Mouse (Mus musculus): ENCODE measurements around the gene Rreb1. TPM values are rescaled to one million over a fixed set of nuclear protein-coding genes. Genes with fewer than 3 reads are reported as not detected.

Rreb1 gene
- total RNA-seq, 1 experiment from 2014 or later: 24.9 TPM

DNA sequence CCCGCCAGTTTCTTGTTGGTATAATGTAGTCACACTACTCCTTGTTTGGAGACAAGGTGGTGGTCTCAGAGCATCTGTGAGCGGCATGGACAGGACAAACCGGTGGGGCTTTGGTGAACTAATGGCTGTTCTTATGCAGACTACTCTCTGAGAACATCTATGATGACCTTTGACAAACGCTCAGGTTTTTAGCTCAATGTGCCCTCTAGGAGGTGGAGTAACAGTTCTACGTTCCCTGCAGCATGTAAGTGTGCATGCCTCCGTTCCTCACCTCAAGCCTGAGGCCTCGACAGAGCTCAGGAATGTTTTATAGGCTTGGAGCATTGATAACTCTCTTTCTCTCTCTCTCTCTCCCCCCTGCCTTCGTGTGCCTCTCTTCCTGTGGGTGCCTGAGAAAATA, 116.6 kb downstream of the Rreb1 start:
- ATAC-seq (ENCODE audit: extremely low read depth, insufficient number of reproducible peaks, low FRiP score, poor library complexity, severe bottlenecking): no peak

DNA sequence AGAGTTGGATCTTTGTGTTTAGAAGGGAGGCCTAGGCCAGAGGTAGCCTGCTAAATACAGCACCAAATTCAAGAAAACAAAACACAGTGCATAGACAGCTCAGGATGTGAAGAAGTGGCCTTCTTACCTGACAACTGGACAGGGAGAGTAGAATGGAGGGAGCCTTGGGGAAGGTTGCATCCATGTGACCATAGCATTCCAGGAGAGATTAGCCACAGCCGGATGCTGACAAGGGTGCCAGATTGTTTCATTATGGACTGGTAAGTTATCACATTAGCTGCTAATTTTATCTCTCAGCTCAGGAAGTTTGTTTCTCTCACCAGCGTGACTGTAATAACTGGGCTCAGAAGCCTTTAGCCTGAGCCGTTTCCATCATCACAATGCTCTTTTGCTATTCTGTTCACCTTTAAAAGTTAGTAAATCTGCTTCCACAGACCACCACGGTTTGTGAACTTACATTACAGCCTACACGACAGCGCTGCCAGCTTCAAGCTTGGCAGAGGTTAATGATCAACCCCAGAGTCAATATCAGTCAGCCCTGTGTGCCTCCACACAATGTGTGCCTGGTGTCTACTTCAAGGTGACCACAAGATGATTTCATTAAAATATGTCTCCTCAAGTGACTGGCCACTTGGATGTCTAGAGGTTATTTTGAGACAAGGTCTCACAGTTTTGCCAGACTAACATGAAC, 117.5 kb downstream of the Rreb1 start:
- ATAC-seq (ENCODE audit: extremely low read depth, insufficient number of reproducible peaks, low FRiP score, poor library complexity, severe bottlenecking): no peak

DNA sequence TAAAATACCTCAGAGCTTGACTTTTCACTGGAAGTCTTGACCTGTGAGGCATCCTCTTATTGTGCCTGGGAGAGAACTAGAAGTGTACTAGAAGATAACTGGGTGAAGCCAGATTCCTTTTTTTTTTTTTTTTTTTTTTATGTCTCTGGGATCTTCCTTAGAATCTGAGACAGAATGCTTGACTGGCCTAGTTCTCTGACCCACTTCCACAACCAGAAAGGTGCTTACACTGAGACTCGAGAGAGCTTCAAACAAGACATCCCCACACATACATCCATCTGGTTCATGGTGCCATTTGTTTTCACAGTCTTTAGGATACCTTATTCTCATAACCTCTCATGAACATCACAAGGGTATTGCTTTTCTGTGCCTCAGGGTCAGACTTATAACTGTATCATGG, 118.2 kb downstream of the Rreb1 start:
- no peak for ATAC-seq (ENCODE audit: extremely low read depth, insufficient number of reproducible peaks, low FRiP score, poor library complexity, severe bottlenecking)

DNA sequence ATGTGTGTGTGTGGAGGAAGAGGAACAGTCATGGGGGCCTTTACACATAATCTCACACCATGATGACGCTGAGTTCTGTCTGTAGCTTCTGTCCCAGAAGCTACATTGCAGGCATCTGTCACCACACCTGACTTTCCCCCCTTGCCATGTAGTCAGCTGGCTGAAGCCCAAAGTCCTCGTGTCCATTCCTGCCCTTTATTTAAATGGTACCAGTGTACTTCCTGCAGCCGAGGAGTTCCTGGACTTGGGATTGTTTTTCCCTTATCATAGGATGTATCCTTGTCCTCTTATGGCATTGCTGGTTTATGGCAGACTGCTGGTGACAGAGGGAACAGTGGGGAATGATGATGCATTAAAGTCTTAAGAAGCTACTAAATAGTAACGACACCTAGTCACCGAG, 120.6 kb downstream of the Rreb1 start:
- no peak for ATAC-seq (ENCODE audit: extremely low read depth, insufficient number of reproducible peaks, low FRiP score, poor library complexity, severe bottlenecking)

DNA sequence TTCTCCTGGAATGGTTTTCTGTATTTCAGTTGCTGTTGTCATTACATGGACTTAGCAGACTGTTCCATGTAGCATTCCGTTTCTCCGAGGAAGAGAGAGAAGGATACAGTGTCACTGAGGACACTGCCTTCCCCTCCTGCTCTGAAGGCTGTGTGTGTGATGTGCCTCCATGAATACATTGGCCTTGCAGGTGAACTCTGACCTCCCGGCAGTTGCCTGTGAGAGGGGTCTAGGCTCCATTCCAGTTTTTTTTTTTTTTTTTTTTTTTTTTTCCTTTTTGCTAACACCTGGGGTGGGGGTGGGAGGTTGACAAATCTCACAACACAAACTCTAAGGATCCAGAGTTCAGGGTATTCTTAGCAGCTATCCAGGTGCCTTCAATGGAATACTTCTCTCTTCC, 124.8 kb downstream of the Rreb1 start:
- no peak for ATAC-seq (ENCODE audit: extremely low read depth, insufficient number of reproducible peaks, low FRiP score, poor library complexity, severe bottlenecking)

DNA sequence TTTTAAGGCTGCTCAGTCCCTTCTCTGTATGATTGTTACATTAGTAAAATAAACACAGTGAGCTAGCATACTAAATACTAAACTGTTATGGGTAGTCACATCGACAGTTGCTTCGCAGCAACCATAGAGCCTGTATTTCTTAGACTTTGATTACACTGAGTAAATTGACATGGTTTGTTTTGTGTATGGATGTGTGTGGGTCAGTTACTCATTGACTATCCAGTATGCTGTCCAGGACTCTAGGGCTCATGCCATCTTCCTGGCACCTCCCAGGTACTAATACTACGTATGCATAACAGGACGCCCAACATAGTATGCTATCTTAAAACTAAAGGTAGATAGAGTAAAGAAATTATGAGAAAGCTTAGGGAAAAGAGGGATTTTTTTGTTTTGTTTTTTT, 125.3 kb downstream of the Rreb1 start:
- no peak for ATAC-seq (ENCODE audit: extremely low read depth, insufficient number of reproducible peaks, low FRiP score, poor library complexity, severe bottlenecking)

DNA sequence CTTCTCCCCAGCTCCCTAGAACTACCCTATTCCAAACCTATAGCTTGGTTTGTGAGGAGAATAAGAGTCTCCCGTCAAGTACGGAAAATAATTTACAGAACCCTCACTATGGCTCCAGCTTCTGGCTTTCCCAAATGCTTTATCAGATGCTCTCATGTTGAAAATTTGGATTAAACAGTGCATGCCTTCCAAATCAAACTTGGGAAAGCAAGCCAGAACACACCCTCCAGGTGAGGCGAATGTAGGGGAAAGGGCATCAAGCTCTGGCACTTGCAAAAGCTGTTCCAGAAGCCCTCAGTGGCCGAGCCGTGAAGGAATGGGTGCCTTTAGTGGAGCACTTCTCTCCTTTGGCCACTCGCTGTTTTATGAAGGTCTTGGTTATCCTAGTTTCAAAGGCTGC, 126.2 kb downstream of the Rreb1 start:
- ATAC-seq (ENCODE audit: extremely low read depth, insufficient number of reproducible peaks, low FRiP score, poor library complexity, severe bottlenecking): no peak

DNA sequence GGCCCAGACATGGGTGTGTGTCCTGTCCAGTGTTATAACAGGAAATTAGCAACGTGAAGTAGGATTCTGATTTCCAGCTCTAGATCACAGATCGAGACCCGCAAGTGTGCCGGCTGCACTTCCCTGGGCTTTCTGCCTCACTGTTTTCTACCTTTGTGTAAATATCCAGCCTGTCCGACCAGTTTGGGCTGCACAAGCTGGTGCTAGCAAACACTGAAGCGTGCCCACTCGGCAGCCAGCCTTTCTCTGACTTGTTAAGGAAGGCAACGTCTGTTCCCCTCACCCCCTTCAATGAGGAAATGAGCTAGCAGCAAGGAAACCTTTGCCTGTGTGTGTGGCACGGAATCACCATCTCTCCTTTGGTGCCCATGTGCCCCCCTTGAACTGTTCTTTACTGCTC, 129.9 kb downstream of the Rreb1 start:
- ATAC-seq (ENCODE audit: extremely low read depth, insufficient number of reproducible peaks, low FRiP score, poor library complexity, severe bottlenecking): no peak

DNA sequence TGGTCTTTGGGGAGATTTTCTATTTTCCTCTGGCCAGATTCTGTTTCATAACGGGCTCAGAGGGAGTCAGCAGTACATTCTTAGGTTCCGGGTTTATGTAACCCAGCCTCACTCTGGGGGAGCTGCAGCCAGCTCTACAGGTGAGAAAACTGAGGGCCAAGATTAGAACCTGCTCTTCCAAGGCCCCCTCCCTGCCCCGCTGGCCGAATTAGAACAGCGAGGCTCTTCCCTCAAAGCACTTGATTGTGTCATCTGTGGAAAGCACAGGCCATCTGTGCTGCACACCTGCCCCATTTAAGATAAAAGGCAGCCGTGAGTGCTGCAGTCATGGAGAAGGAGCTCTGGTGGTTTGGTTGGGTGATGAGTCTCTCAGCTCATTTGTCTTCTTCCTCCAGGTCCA, 130.3 kb downstream of the Rreb1 start:
- no peak for ATAC-seq (ENCODE audit: extremely low read depth, insufficient number of reproducible peaks, low FRiP score, poor library complexity, severe bottlenecking)

DNA sequence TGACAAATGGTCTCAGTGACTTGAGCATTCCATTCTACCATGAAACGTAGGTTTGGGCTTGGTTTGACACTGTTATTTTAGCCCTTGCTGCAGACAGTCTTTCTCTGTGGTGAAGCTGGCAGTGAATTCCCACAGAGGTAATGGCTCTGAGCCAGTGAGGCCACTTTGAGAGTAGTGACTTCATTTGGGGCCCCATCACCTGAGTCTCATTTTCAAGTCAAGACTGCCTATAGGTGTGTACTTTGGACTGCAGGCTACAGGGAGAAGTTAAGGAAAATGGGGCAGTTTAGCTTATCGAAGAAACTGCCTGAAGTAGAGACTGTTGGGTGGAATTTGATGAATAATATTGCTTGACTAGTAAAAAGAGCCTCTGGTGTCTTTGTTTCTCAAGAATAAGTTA, 131.0 kb downstream of the Rreb1 start:
- ATAC-seq (ENCODE audit: extremely low read depth, insufficient number of reproducible peaks, low FRiP score, poor library complexity, severe bottlenecking): no peak

DNA sequence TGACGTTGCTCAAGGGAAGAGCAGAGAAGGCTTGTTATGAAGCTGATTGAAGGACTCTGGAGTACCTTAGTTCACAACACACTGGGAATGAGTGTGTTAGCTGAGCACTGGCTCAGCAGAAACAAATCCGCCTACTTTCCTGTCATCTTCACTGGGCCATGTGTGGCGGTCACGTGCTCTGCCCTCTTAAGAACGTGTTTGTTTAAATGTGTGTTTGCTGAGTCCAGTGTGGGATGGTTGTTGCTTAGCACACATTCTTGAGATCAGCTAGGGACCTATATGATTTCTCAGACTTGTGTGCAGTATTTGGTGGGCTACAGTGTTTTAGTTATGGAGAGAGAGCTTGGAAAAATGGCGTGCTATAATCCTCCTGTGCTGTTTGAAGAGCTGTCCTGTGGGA, 133.8 kb downstream of the Rreb1 start:
- ATAC-seq (ENCODE audit: extremely low read depth, insufficient number of reproducible peaks, low FRiP score, poor library complexity, severe bottlenecking): no peak

DNA sequence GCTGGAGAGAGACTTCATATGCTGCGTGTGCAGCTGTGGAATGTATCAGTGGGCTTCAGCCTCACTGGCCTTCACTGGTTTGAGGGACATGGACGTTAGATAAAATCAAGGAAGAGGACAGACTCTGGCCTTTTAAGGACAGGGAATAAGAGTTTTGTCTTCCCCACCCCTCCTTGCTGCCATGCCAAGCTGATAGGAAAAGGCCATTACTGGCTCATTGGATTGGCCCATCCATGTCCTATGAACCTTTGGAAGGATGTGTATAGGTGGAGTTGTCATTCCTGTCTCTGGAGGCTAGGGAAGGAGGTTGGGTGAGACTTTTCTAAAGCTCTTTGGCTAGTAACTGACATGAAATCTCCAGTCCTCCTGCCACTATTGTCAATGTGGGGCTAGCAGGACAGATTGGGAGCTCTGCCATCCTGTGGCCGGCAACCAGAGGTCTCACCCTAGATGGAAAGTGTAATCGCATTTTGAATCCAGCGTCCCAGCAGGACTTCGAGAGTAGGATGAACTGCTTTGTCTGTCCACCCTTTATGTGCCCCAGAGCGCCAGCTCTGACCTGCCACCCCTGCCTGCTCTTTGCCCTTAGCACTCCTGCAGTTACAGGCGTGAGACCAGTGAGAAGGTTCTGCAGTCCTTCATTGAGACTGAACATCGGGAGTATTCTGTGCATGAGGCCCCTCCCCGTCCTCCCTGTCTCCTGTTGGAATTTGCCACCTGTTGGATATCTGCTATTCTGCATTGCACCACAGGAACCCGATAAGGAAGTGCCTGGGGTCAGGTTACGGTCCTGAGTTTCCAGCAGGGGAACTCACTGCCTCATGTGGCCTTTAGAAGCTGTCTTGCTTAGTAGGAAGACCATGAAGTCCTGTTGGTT, 134.6 kb downstream of the Rreb1 start:
- ATAC-seq (ENCODE audit: extremely low read depth, insufficient number of reproducible peaks, low FRiP score, poor library complexity, severe bottlenecking): no peak

DNA sequence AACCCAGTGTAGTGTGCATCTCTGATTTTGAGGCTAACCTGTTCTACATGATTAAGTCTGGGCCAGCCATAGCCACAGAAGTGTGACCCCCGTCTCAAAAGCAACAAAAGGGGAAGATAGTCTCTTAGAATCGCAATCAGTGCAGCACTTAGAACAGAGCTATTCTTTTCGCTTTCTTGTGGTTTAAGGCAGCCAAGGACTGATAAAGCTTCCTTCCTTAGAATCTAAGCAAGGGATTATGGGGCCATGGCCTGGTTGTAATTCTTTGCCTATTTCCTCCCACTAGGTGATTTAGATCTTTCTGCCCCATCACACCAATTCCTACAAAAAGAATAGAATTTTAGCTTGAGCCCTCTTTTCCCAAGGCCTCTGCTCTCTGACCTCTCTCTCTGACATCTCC, 135.8 kb downstream of the Rreb1 start:
- ATAC-seq (ENCODE audit: extremely low read depth, insufficient number of reproducible peaks, low FRiP score, poor library complexity, severe bottlenecking): no peak

DNA sequence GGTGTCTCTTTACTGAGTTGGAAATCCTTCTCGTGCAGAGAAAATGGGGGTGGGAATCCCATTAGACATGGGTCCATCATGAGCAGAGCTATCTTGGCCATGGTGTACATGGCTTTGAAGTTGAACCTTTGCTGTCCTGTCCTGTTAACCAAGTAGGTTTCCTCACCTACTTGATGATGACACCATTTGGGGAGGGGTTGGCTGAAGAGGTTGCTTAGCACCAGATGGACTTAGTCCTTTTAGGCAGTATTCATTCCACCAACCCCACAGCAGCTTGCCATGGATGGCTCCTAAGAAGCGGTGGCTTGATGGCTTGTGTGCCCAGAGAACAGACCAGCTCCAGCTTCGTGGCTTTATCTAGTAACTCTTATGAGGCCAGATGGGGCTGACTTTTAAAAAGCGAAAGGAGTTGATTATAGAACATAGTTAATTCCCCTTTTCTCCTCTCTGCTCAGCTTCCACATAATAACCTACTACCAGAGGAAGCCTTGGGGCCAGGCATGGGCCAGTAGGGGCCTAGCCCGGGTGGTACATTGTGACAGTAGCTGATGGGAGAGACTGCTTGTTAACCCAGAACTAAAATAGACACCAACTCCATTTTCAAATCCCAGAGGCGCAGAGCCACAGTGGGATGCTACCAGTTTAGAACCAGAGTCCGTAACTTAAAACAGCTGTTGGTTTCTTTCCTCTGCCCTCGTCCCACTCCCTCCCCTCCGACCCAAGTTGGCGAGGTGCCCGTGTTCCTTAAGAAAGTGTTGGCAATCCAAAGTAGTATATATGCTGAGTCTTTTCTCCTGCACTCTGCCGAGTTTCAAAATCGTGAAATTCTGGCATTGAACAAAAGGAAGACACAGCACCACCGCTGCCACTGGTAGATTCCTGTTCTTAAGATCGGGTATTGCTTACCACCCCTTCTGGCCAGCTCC, 140.4 kb downstream of the Rreb1 start:
- ATAC-seq (ENCODE audit: extremely low read depth, insufficient number of reproducible peaks, low FRiP score, poor library complexity, severe bottlenecking): no peak

DNA sequence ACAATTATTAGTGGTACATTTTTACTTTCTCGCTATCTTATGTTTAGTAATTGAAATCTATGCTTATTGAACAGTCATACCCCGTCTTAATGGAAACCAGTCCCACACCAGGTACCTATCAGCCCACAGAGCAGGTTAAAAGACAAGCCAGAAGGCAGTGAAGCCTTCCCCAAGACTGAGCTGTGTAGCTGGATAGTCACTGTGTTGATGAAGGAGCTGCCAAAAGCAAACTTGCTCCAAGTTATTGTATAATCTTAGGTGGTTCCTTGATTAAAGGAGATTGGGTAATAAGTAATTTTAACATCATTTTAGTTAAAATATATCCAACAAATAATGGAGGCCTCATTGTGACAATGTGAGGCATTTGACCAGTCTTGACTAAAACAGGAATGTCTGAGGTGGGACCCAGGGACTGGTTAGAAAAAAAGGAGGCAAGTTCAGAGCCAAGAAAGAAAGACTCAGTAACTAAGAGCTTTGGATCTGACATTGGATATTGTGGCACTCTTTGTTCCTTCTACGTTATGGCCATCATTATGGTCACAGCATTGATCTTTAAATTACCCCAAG, 141.6 kb downstream of the Rreb1 start:
- no peak for ATAC-seq (ENCODE audit: extremely low read depth, insufficient number of reproducible peaks, low FRiP score, poor library complexity, severe bottlenecking)

DNA sequence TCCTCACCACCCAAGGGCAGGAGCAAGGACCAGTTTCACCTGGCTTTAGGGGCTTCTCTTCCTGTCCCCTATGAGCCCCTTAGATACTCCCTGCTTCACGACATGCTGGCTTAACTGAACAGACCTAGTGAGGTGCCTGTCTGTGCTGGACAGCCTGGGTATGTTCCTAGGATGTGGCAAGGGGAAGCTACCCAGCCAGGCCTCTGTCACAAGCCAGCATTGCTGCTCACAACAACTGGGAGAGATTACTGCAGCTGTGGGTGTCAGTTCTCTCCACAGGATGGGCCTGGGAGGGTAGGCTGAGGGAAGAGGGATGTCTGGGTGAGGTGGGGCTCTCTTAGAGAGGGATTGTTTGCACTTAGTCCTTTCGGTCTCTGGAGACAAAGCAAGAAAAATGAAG, 142.5 kb downstream of the Rreb1 start:
- ATAC-seq (ENCODE audit: extremely low read depth, insufficient number of reproducible peaks, low FRiP score, poor library complexity, severe bottlenecking): no peak

DNA sequence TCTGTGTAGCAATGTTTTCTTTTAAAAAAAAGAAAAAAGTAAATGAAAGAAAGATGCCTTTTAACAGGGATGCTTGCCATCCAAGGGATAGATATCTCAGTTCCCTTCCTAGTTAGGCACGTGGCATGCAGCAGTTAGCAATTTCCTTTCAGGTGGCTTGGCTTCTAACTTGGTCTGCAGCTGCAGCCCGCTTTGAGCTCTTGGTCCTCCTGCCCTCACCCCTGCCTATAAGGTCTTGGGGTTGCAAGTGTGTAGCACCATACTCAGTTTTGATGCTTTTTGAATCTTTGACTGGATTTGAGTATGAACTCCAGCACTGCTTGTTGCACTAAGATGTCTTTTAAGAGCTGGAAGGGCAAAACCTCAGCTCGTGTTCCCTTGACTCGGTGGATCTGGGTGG, 144.9 kb downstream of the Rreb1 start:
- ATAC-seq (ENCODE audit: extremely low read depth, insufficient number of reproducible peaks, low FRiP score, poor library complexity, severe bottlenecking): no peak

DNA sequence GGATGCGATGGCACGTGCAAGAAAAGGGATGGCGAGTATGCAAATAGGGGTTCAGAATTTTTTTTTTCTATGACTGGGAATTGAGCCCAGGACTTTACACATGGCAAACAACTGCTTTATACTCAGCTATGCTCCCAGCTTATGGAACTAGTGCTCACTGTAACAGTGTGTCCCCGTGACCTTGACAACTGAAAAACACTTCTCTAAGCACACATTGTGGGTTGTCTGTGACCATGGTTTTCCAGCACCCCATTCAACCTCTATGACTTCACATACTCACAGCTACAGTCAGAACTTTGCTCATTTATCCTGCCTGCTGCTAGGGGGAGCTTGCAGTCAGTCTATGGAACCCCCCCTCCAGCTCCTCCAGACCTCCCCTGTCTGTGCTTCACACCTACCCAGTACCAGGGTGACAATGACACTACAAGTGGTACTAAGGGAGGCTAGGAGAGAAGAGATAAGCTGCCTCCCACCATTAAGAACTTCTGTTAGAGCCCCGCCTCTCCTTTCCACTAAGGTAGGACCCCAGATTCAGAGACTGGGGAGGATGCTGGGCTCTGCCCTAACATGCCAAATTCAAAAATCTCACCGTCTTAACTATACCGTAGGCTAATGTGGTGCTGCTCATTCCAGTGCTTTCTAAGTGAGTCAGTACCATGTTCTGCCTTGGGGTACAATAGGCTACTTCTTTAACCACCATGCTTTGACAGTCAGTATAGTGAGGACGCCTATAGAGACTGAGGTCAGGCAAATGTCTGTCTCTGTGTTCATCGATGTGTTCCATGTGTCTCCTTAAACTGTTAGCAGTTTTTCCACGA, 145.7 kb downstream of the Rreb1 start:
- ATAC-seq (ENCODE audit: extremely low read depth, insufficient number of reproducible peaks, low FRiP score, poor library complexity, severe bottlenecking): no peak
